24 mouse cellular contexts compared by ENCODE assay signal in genomic region chr10:111918071-111918507, GRCm38 (mm10). TPM values are rescaled to one million over a fixed set of nuclear protein-coding genes. Genes with fewer than 3 reads are reported as not detected.
DNase-seq lines count a peak whose midpoint lies in the region; ATAC-seq and TF ChIP-seq lines count a peak whose summit lies in the region.
"Had no signal": no experiment of that assay in that cellular context is flagged by ENCODE, and none has a peak within 500 bp of the region (broad histone marks: within the 10 kb centered on the region; RNA-seq: fewer than 3 reads in every experiment).

No protein-coding gene starts in this region.

- H3K36me3 ChIP-seq in forebrain, embryonic 12.5 days (replicated peaks) = no peaks in the 10 kb centered on the region
- H3K36me3 ChIP-seq in forebrain, embryonic 13.5 days (ENCODE audit: poor library complexity, severe bottlenecking) = no peaks in the 10 kb centered on the region
- no peaks in the 10 kb centered on the region for H3K36me3 ChIP-seq in kidney, embryonic 15.5 days
- no peaks in the 10 kb centered on the region for H3K36me3 ChIP-seq in stomach, postnatal 0 days (ENCODE audit: control insufficient read depth, insufficient read depth, low read length)
- H3K36me3 ChIP-seq: embryonic facial prominence, embryonic 13.5 days; forebrain, embryonic 10.5 days; heart, embryonic 15.5 days; hindbrain, embryonic 10.5 days; intestine, embryonic 15.5 days had no signal

- no peak overlapping the region for H3K9ac ChIP-seq in forebrain, embryonic 12.5 days
- H3K9ac ChIP-seq in forebrain, embryonic 13.5 days = no peak overlapping the region
- no peak overlapping the region for H3K9ac ChIP-seq in kidney, embryonic 15.5 days
- H3K9ac ChIP-seq in stomach, postnatal 0 days (ENCODE audit: low read length) = no peak overlapping the region
- H3K9ac ChIP-seq: embryonic facial prominence, embryonic 13.5 days; heart, embryonic 15.5 days; hindbrain, embryonic 14.5 days; intestine, embryonic 15.5 days had no signal

- peak; percentile 28; the same call in 1 of the 2 replicates for ATAC-seq in forebrain, embryonic 12.5 days (ENCODE audit: low FRiP score)
- no peak for ATAC-seq in forebrain, embryonic 13.5 days
- peak; percentile 83 for ATAC-seq in kidney, embryonic 15.5 days (replicated peaks; ENCODE audit: low FRiP score)
- ATAC-seq in stomach, postnatal 0 days (ENCODE audit: low FRiP score, low TSS enrichment) = no peak
- ATAC-seq: intestine, embryonic 15.5 days had no signal

- TF ChIP-seq CTCF in brain, embryonic 14.5 days (IDR thresholded peaks at IDR 0.05; ENCODE audit: borderline replicate concordance, extremely low read depth, insufficient read depth, insufficient read length) = no peak
- no peak for TF ChIP-seq CTCF in stomach, postnatal 0 days (IDR thresholded peaks at IDR 0.05; ENCODE audit: low read depth)

- no peaks in the 10 kb centered on the region for H3K27me3 ChIP-seq in forebrain, embryonic 12.5 days
- no peaks in the 10 kb centered on the region for H3K27me3 ChIP-seq in forebrain, embryonic 13.5 days
- no peaks in the 10 kb centered on the region for H3K27me3 ChIP-seq in kidney, embryonic 15.5 days
- no peaks in the 10 kb centered on the region for H3K27me3 ChIP-seq in stomach, postnatal 0 days (ENCODE audit: control insufficient read depth, insufficient read depth, low read length)
- H3K27me3 ChIP-seq: CH12.LX; embryonic facial prominence, embryonic 13.5 days; heart, embryonic 15.5 days; intestine, embryonic 15.5 days had no signal

- TF ChIP-seq POLR2A in brain, embryonic 14.5 days (IDR thresholded peaks at IDR 0.05; ENCODE audit: borderline replicate concordance, extremely low read depth, insufficient read depth, insufficient read length, poor library complexity, severe bottlenecking) = no peak

- H3K4me1 ChIP-seq in forebrain, embryonic 12.5 days = peaks cover 7% of the 10 kb centered on the region; the same call in 1 of the 2 replicates
- H3K4me1 ChIP-seq in forebrain, embryonic 13.5 days = peaks cover 21% of the 10 kb centered on the region
- H3K4me1 ChIP-seq in kidney, embryonic 15.5 days = peaks cover 18% of the 10 kb centered on the region
- no peaks in the 10 kb centered on the region for H3K4me1 ChIP-seq in stomach, postnatal 0 days (replicated peaks; ENCODE audit: control insufficient read depth, insufficient read depth)
- H3K4me1 ChIP-seq: embryonic facial prominence, embryonic 13.5 days had no signal

- H3K9me3 ChIP-seq in forebrain, embryonic 12.5 days = no peaks in the 10 kb centered on the region
- H3K9me3 ChIP-seq in forebrain, embryonic 13.5 days (replicated peaks) = no peaks in the 10 kb centered on the region
- H3K9me3 ChIP-seq in kidney, embryonic 15.5 days (replicated peaks) = no peaks in the 10 kb centered on the region
- H3K9me3 ChIP-seq in stomach, postnatal 0 days (ENCODE audit: control insufficient read depth, low read length) = no peaks in the 10 kb centered on the region
- H3K9me3 ChIP-seq: embryonic facial prominence, embryonic 13.5 days; forebrain, embryonic 10.5 days; heart, embryonic 15.5 days; hindbrain, embryonic 10.5 days; intestine, embryonic 15.5 days had no signal

- H3K4me3 ChIP-seq in forebrain, embryonic 12.5 days (replicated peaks) = no peak overlapping the region
- H3K4me3 ChIP-seq in forebrain, embryonic 13.5 days = no peak overlapping the region
- no peak overlapping the region for H3K4me3 ChIP-seq in kidney, embryonic 15.5 days (replicated peaks)
- H3K4me3 ChIP-seq in stomach, postnatal 0 days (ENCODE audit: low read depth, low read length) = no peak overlapping the region
- H3K4me3 ChIP-seq: embryonic facial prominence, embryonic 13.5 days; erythroblast, embryonic 14.5 days; forebrain, embryonic 10.5 days; heart, adult 2 months; heart, embryonic 15.5 days; hindbrain, embryonic 10.5 days; intestine, embryonic 15.5 days had no signal

- no peak overlapping the region for H3K4me2 ChIP-seq in forebrain, embryonic 12.5 days
- H3K4me2 ChIP-seq in forebrain, embryonic 13.5 days = no peak overlapping the region
- H3K4me2 ChIP-seq in kidney, embryonic 15.5 days = no peak overlapping the region
- H3K4me2 ChIP-seq in stomach, postnatal 0 days (replicated peaks; ENCODE audit: low read depth) = no peak overlapping the region
- H3K4me2 ChIP-seq: embryonic facial prominence, embryonic 13.5 days; heart, embryonic 11.5 days; heart, embryonic 15.5 days; hindbrain, embryonic 14.5 days; intestine, embryonic 15.5 days had no signal

- WGBS in forebrain, embryonic 12.5 days = 19% methylated on average over 3 of the region's 3 CpGs
- WGBS in forebrain, embryonic 13.5 days = 8% methylated on average over 3 of the region's 3 CpGs
- 39% methylated on average over 3 of the region's 3 CpGs for WGBS in kidney, embryonic 15.5 days
- WGBS in stomach, postnatal 0 days = 95% methylated on average over 3 of the region's 3 CpGs

- TF ChIP-seq EP300 in stomach, postnatal 0 days (optimal IDR thresholded peaks at IDR 0.05) = no peak

- DNase-seq in kidney, adult 8-10 months = no peak
- DNase-seq in Muller cell, postnatal 12 days (ENCODE audit: inconsistent ontology term) = peak; percentile 55
- DNase-seq in brain, embryonic 14.5 days (ENCODE audit: low read depth) = peak; percentile 70
- DNase-seq in thymus, postnatal 4 days = no peak
- no peak for DNase-seq in stomach, postnatal 0 days (ENCODE audit: low spot score)
- DNase-seq: adrenal gland, adult 8-10 months; adrenal gland, postnatal 36 days; cerebellum, adult 11 months; cerebellum, adult 8-10 months; cerebellum, postnatal 25 days; gastrocnemius, postnatal 10 days; heart, adult 2 months had no signal

- H3K27ac ChIP-seq in forebrain, embryonic 12.5 days = no peak overlapping the region
- H3K27ac ChIP-seq in forebrain, embryonic 13.5 days = no peak overlapping the region
- H3K27ac ChIP-seq in kidney, embryonic 15.5 days = peak overlapping the region; percentile 66
- no peak overlapping the region for H3K27ac ChIP-seq in stomach, postnatal 0 days (replicated peaks)
- H3K27ac ChIP-seq: embryonic facial prominence, embryonic 13.5 days; heart, adult 2 months; heart, embryonic 15.5 days; hindbrain, embryonic 10.5 days; hindbrain, embryonic 14.5 days; intestine, embryonic 15.5 days had no signal

RNA-seq across cellular contexts. Expression of gene Krr1, which starts 54.4 kb away (rescaled TPM):
- polyA plus RNA-seq in forebrain, embryonic 12.5 days (2016; fragmentation: Nextera tagmentation; extraction: Ambion mirVana) = 59.1 and 61.2 TPM in 2 replicates
- 51.4 and 54.7 TPM in 2 replicates for polyA plus RNA-seq in forebrain, embryonic 13.5 days (2015; fragmentation: Nextera tagmentation; extraction: Ambion mirVana)
- 50.0 and 52.8 TPM in 2 replicates for polyA plus RNA-seq in kidney, embryonic 15.5 days (2015; fragmentation: Nextera tagmentation; extraction: Ambion mirVana)
- 24.9 and 29.9 TPM in 2 replicates for polyA plus RNA-seq in brain, embryonic 14.5 days (2012; rRNA removed)
- 17.6 and 18.6 TPM in 2 replicates for polyA plus RNA-seq in stomach, postnatal 0 days (2015; fragmentation: Nextera tagmentation; extraction: Ambion mirVana)

Comparison
In these comparisons a context has a peak if more than half of its experiments do, and no peak if none do; other contexts are left out.
1. ATAC-seq: peak in forebrain, embryonic 12.5 days (single experiment) and kidney, embryonic 15.5 days (single experiment); none in forebrain, embryonic 13.5 days (single experiment) and stomach, postnatal 0 days (single experiment).
2. DNase-seq: peak in Muller cell, postnatal 12 days (single experiment) and brain, embryonic 14.5 days (single experiment); none in kidney, adult 8-10 months (0 of 2), thymus, postnatal 4 days (single experiment) and stomach, postnatal 0 days (single experiment).